Mouse (Mus musculus) brain, embryonic 18.5 days (tissue): ENCODE data around the gene Cnpy2.

Source experiments
- DNase-seq: peaks from one replicate; pipeline ENCODE4 v3.0.0-alpha.2; 2012; ENCODE audit warnings: low read depth, low spot score

Cnpy2 gene

GRCm38 (mm10) chr10:128367899-128368401 lies 45.7 kb downstream of the Cnpy2 start:
- DNase-seq = no peak

- DNase-seq = peak; percentile 89
Observed at GRCm38 (mm10) chr10:128368402-128369217, 46.4 kb downstream of the Cnpy2 start, which contains the start of gene Coq10a. Gene Coq10a, minus strand, starts transcription at chr10:128368997.

- DNase-seq = no peak
Observed at GRCm38 (mm10) chr10:128369218-128369543, 46.9 kb downstream of the Cnpy2 start.

- DNase-seq = no peak
Observed at GRCm38 (mm10) chr10:128369599-128369998, 47.3 kb downstream of the Cnpy2 start.

- no peak for DNase-seq
Observed at GRCm38 (mm10) chr10:128370021-128370420, 47.8 kb downstream of the Cnpy2 start.

GRCm38 (mm10) chr10:128370601-128371000 lies 48.3 kb downstream of the Cnpy2 start:
- no peak for DNase-seq

- DNase-seq = no peak
Observed at GRCm38 (mm10) chr10:128372142-128372541, 49.9 kb downstream of the Cnpy2 start.

- DNase-seq = no peak
Observed at GRCm38 (mm10) chr10:128372989-128373748, 50.9 kb downstream of the Cnpy2 start.

- DNase-seq = no peak
Observed at GRCm38 (mm10) chr10:128374393-128374792, 52.1 kb downstream of the Cnpy2 start.

GRCm38 (mm10) chr10:128376099-128376454 lies 53.8 kb downstream of the Cnpy2 start:
- DNase-seq = no peak

- no peak for DNase-seq
Observed at GRCm38 (mm10) chr10:128376455-128377211, 54.4 kb downstream of the Cnpy2 start, which contains the start of gene Ankrd52. Gene Ankrd52, plus strand, starts transcription at chr10:128377115.
